Mouse (Mus musculus) 3T3-L1 (cell line): ENCODE measurements at regions not wholly inside any gene's neighbourhood (a gene's known extent, or its start where the extent isn't known, plus 50 kb on each side); places are given as distances from the start of the nearest gene placed in this dataset.
A peak's percentile ranks its signal among the peaks of the same experiment; 100 is the strongest.

ENCODE experiments used
- DNase-seq: peaks from one replicate; pipeline ENCODE4 v3.0.0-alpha.2; 2015; ENCODE audit warnings: low read depth, low spot score

DNA sequence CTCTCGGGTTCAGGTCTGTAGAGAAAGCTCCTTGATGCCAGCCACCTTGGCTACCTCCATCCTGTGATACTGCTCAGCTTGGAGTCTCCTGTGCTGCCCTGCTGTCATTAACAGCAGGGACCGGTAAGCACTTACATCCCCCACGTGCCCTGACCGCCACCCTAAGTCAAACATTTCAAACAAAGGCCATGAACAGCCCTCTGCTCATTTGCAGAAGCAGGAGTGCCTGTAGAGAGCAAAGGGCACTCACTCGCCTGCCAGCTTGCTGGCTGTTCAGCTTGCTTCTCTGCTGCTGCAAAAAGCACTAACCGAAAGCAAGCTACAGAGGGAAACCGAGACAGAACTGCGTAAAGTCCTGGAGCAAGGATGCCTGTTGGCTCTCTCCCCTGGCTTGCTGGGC, 61.8 kb upstream of the Thy1 start:
- no peak for DNase-seq

DNA sequence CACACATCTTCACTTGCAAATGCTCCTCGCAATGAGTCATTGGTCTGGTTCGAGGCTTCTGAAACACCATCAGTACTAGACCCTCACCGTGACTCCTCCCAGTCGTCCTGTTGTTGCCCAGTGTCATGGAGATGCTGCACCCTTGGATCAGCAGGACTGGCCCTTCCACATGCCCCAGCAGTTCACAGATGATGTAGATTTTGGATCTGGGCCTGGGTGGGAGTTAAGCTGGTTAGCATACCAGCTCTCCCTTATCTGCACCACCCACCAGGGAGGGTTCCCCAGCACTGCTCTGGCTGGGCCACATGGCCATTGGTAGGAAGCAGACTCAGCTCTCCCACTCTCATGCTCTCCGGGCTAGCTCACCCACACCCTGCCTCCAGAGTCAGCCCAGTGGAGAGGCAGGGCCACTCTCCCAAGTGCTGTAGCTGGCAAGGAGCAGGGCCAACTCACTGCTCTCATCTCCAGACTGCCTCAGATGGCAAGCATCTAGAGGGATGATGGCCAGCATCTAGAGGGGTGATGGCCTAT, 60.8 kb upstream of the Thy1 start:
- DNase-seq = peak; percentile 51

DNA sequence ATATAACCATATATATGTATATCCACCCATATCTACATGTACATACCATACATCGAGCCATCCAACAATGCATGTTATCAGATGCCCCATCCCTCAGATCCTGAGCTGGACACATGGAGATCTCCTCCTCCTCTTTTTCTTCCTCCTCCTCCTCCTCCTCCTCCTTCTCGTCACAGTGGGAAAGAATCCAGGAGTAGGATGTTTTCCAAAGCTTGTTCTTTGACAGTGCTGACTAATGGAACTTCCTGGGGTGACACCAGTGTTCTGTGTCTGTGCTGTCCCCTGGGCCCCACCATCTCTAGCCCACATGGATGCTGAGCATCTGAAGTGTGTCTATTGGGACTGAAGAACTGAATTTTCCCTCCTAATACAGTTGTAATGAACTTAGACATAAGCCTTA, 60.0 kb upstream of the Thy1 start:
- DNase-seq = no peak

DNA sequence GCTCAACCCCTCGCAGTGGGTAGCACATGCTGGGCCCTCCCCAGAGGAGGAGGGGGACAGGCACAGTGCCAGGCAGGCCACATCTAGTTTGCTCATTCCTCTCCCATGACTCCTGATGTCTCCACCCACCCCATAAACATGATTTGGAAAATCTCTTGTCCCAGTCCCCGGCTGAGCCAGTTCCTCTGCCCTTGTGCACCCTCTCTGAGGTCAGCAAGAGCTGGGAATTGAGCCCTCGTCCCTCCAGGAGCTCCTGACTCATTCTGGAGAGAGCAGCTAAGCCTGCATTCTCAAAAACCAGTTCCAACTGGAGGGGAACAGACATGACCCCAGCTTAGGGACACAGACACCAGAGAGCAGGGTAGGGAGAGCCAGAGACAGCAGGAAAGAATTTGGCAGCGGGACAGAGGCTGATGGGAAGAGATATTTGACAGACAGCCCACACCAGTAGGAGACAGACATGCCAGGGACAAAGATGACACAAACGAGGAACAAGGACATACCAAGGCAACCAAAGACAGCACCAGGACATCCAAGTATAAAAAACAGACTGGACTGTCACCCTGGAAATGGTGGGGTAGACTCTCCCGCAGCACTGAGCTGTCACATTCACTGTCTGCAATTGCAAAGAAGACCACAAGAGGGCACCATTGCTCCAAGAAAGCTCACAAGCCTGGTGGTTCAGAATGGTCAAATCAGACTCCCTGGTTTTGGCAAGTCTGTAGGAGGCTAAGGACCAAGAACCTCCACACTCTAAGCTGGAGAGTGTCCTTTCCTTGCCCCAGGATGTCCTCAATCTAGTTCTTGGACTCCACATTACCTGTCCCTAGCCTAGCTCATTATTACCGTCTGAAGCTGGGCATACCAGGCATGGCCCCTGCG, 58.8 kb upstream of the Thy1 start:
- DNase-seq = peak; percentile 91

DNA sequence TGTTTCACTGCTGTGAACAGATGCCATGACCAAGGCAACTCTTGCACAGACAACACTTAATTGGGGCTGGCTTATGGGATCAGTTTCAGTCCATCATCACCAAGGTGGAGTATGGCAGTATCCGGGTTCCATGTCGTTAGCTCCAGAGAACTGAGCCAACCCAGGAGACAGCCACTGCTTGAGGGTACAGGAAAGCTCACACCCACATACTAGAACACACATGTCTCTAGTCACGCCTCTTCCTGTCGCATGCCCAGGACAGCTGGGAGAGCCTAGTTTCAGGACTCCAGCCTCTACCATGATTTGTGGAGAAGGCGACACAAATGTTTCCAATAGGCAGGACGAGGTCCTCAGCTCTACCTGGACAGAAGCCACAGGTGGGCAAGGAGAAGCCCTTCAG, 55.2 kb upstream of the Thy1 start:
- DNase-seq = no peak

DNA sequence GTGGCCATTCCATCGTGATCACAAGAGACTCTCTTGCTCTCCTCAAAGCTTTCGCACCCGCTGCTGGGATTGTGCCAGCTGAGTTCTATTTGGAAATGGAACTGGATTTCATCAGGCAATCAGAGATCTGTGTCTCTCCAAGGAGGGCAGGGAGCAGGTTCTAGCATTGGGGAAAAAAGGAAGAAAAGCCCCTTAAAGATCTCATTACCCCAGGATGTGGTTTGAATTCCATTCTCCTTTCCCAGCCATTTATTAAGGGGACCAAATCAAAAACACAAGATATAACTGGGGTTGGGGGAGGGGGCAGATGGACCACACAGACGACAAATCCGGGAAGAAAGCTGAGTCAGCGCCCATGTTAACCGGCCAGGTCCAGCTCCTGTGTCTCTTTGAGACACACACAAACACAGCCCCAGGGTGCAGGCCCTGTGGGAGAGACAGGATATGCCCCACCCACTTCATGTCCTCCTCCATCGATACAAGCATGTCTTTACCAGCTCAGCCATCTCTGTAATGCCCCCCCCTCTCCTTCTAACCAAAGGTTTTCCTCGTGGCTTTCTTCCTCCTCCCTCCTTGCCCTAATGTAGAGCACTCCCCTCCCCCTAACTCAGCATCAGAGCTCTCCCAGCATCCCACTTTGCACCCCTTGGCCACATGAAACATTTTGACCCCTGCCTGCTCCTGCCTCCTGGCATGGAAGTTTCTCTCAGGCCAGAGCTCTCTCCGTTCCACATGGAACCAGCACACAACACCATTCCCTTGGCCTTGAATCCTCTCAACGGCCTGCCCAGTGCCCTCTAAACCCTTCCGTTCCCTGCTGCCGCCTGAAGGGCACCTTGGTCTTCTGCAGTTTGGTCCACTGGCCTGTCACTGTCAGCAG, 54.0 kb upstream of the Thy1 start:
- peak; percentile 81 for DNase-seq

DNA sequence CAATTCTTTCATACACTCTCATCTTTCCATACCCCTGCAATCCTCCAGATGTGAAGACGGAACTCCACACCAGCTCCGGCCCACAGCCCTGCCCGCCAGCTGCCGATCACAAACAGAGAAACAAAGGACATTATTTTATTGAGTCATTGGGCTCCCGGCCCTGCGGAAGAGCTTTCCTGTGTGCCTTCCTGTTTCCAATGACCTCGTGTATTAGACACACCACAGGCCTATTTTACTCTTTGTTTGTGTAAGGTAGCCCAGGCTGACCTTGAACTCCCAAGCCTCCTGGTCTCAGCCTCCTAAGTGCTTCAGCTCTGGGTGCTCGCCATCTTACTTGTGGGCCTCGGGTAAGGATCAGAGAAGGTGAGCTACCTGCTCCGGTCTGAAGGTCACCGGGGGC, 53.1 kb upstream of the Thy1 start:
- no peak for DNase-seq

DNA sequence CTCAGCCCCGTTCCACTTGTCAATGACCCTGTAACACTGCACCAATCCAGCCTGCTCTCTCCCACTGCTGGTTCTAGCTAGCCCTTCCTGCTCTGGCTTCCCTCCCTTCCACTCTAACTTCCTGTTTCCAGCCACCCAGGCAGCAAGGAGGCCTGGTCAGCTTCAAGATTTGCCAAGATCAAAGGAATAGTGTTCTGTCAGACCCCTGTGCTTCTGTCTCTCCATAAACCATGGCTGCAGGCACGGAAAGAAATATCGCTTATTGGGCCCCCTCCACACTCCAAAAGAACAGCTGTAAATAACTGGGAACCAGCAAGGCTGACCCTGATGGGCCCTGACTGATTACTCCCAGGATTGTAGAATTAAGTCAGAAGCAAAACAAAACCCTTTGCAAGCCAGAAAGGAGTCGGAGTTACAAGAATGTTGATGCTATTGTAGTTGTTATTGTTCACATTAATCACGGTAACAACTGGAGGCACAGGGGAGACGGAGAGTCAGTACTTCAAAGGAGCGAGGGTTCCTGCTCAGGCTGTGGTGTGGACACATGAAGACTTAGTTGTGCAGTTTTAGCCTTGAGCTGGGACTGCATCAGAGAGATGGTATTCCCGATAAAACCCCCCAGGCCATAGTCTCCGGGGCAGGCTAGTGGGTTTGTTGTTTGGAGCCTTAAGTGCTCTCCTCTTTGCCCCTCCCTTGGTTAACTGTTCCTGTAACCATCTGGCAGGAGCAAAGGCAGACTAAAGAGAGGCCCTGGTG, 49.8 kb upstream of the Thy1 start:
- no peak for DNase-seq
